Mouse (Mus musculus): Measurements from ENCODE around the gene Thap7. TPM values are rescaled to one million over a fixed set of nuclear protein-coding genes. Genes with fewer than 3 reads are reported as not detected.

Gene Thap7
- total and polyA plus RNA-seq, 2 experiments, result 15.1 to 49.2 TPM

DNA sequence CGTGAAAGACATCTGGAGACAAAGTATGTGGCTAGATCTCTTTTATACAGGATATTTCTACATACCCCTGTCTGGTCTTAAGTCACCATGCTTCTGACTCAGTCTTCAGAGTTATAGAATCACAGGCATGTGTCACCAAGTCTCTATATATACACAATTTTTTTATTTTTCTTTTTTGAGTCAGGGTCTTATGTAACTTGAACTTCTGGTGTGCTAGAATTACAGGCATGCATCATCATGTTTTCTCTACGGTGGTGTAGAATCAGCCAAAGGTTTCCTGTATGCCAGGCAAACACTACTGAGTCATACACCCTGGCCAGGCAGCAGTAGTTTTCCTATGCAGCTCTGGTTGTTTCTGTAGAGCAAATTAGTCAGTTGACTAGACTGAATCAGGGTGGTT lies 11.7 kb upstream of the Thap7 start:
- H3K36me3 ChIP-seq (ENCODE audit: control insufficient read depth, insufficient read depth, low read length), result no peaks in the 10 kb centered on the region
- WGBS, result 59% methylated on average over 2 of the region's 2 CpGs
- H3K27me3 ChIP-seq (ENCODE audit: control insufficient read depth, insufficient read depth, low read length), result no peaks in the 10 kb centered on the region
- no peak for TF ChIP-seq POLR2A (IDR thresholded peaks at IDR 0.05; ENCODE audit: extremely low read depth, insufficient read depth, low read length)
- no peak for TF ChIP-seq CTCF (IDR thresholded peaks at IDR 0.05; ENCODE audit: low read depth, low read length)
- no peak overlapping the region for H3K4me3 ChIP-seq (ENCODE audit: insufficient read depth, low read depth, low read length)
- DNase-seq (ENCODE audit: extremely low read depth, low read depth, low spot score), result no peak
- H3K79me2 ChIP-seq (ENCODE audit: control insufficient read depth, insufficient read depth, low read length), result no peaks in the 10 kb centered on the region; the same call in 1 of the 2 replicates
- no peaks in the 10 kb centered on the region for H3K4me1 ChIP-seq (ENCODE audit: control insufficient read depth, insufficient read depth, low read length)
- H3K27ac ChIP-seq (replicated peaks; ENCODE audit: insufficient read depth, low read depth, low read length), result no peak overlapping the region
- no peak overlapping the region for H3K9ac ChIP-seq (ENCODE audit: low read depth, low read length)

DNA sequence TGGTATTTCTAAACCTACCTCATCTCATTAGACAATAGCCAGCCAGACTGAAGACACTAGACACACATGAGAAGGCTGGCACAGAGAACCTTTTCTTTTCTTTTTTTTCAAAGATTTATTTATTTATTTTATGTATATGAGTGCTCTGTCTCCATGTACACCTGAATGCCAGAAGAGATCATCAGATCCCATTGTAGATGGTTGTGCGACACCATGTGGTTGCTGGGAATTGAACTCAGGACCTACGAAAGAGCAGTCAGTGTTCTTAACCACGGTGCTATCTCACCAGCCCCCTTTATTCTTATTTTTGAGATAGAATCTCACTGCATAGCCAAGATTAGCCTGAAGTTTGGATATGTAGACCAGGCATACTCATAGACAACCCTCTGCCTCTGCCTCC lies 5.6 kb upstream of the Thap7 start:
- Histone ChIP-seq H3K27me3 (ENCODE audit: control insufficient read depth, insufficient read depth, low read length) (no peaks in the 10 kb centered on the region), H3K36me3 (ENCODE audit: control insufficient read depth, insufficient read depth, low read length) (no peaks in the 10 kb centered on the region), H3K79me2 (ENCODE audit: control insufficient read depth, insufficient read depth, low read length) (no peaks in the 10 kb centered on the region), H3K9ac (ENCODE audit: low read depth, low read length) (no peak overlapping the region), H3K4me1 (ENCODE audit: control insufficient read depth, insufficient read depth, low read length) (peaks cover 6% of the 10 kb centered on the region; the same call in 1 of the 2 replicates), H3K27ac (replicated peaks; ENCODE audit: insufficient read depth, low read depth, low read length) (no peak overlapping the region), H3K4me3 (ENCODE audit: insufficient read depth, low read depth, low read length) (no peak overlapping the region)
- TF ChIP-seq CTCF (IDR thresholded peaks at IDR 0.05; ENCODE audit: low read depth, low read length) (no peak), POLR2A (IDR thresholded peaks at IDR 0.05; ENCODE audit: extremely low read depth, insufficient read depth, low read length) (no peak)
- DNase-seq (ENCODE audit: extremely low read depth, low read depth, low spot score), result no peak
- WGBS, result 89% methylated on average over 3 of the region's 3 CpGs

GRCm38 (mm10) chr16:17532676-17533329 lies 1.9 kb upstream of the Thap7 start:
- Histone ChIP-seq H3K27ac (replicated peaks; ENCODE audit: insufficient read depth, low read depth, low read length) (peak overlapping the region; percentile 98), H3K4me3 (ENCODE audit: insufficient read depth, low read depth, low read length) (no peak overlapping the region), H3K27me3 (ENCODE audit: control insufficient read depth, insufficient read depth, low read length) (no peaks in the 10 kb centered on the region)

GRCm38 (mm10) chr16:17532271-17532670 lies 1.3 kb upstream of the Thap7 start:
- TF ChIP-seq POLR2A (IDR thresholded peaks at IDR 0.05; ENCODE audit: extremely low read depth, insufficient read depth, low read length) (no peak), CTCF (IDR thresholded peaks at IDR 0.05; ENCODE audit: low read depth, low read length) (peak; percentile 69)
- 68% methylated on average over 4 of the region's 4 CpGs for WGBS
- peak overlapping the region; percentile 98 for H3K27ac ChIP-seq (replicated peaks; ENCODE audit: insufficient read depth, low read depth, low read length)
- H3K27me3 ChIP-seq (ENCODE audit: control insufficient read depth, insufficient read depth, low read length), result no peaks in the 10 kb centered on the region
- peak; percentile 51 for DNase-seq (ENCODE audit: extremely low read depth, low read depth, low spot score)
- H3K9ac ChIP-seq (ENCODE audit: low read depth, low read length), result peak overlapping the region; percentile 54
- no peak overlapping the region for H3K4me3 ChIP-seq (ENCODE audit: insufficient read depth, low read depth, low read length)
- peaks cover 3% of the 10 kb centered on the region; the same call in 1 of the 2 replicates for H3K36me3 ChIP-seq (ENCODE audit: control insufficient read depth, insufficient read depth, low read length)
- peaks cover 12% of the 10 kb centered on the region for H3K4me1 ChIP-seq (ENCODE audit: control insufficient read depth, insufficient read depth, low read length)
- H3K79me2 ChIP-seq (ENCODE audit: control insufficient read depth, insufficient read depth, low read length), result peaks cover 3% of the 10 kb centered on the region; the same call in 1 of the 2 replicates

More at GRCm38 (mm10) chr16:17532676-17533329, 1.9 kb upstream of the Thap7 start:
- H3K9ac ChIP-seq (ENCODE audit: low read depth, low read length), result peak overlapping the region; percentile 54
- WGBS, result 33% methylated on average over 14 of the region's 14 CpGs
- H3K79me2 ChIP-seq (ENCODE audit: control insufficient read depth, insufficient read depth, low read length), result peaks cover 3% of the 10 kb centered on the region; the same call in 1 of the 2 replicates
- peak; percentile 96 for DNase-seq (ENCODE audit: extremely low read depth, low read depth, low spot score)
- H3K36me3 ChIP-seq (ENCODE audit: control insufficient read depth, insufficient read depth, low read length), result peaks cover 1% of the 10 kb centered on the region; the same call in 1 of the 2 replicates
- TF ChIP-seq POLR2A (IDR thresholded peaks at IDR 0.05; ENCODE audit: extremely low read depth, insufficient read depth, low read length) (no peak), CTCF (IDR thresholded peaks at IDR 0.05; ENCODE audit: low read depth, low read length) (no peak)
- H3K4me1 ChIP-seq (ENCODE audit: control insufficient read depth, insufficient read depth, low read length), result peaks cover 12% of the 10 kb centered on the region

DNA sequence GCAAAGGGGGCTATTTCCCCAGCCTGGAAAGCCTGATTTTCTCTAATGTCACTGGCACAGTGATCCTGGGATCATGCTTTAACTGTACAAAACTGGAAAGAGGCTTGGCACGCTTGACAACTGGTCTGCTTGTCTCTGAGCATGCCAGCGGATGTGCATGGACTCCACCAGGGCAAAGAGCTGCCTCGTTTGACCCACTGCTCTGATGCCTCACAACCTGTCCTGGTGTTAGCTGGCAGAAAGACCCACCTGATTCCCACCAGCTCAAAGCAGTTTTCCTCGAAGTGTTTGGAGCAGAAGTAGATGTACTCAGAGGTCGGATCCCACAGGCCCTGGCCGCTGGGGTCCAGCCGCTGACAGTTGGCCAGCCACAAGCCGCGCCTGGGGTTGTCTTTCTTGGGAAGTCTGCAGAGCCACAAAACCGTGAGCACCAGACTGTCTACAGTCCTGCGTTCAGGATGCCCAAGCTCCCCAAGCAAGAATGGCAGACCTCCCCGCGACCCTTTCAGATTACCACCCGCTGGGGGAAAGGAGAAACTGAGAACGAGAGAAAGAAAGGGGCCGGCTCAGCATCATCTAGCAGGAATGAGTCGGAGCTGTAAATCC lies 852 bp downstream of the Thap7 start:
- peak overlapping the region; percentile 83 for H3K9ac ChIP-seq (ENCODE audit: low read depth, low read length)
- DNase-seq (ENCODE audit: extremely low read depth, low read depth, low spot score), result peak; percentile 21
- H3K4me1 ChIP-seq (ENCODE audit: control insufficient read depth, insufficient read depth, low read length), result peaks cover 12% of the 10 kb centered on the region
- H3K79me2 ChIP-seq (ENCODE audit: control insufficient read depth, insufficient read depth, low read length), result peaks cover 3% of the 10 kb centered on the region; the same call in 1 of the 2 replicates
- peaks cover 5% of the 10 kb centered on the region; the same call in 1 of the 2 replicates for H3K36me3 ChIP-seq (ENCODE audit: control insufficient read depth, insufficient read depth, low read length)
- peak overlapping the region; percentile 86 for H3K27ac ChIP-seq (replicated peaks; ENCODE audit: insufficient read depth, low read depth, low read length)
- TF ChIP-seq CTCF (IDR thresholded peaks at IDR 0.05; ENCODE audit: low read depth, low read length) (no peak), POLR2A (IDR thresholded peaks at IDR 0.05; ENCODE audit: extremely low read depth, insufficient read depth, low read length) (no peak)
- H3K4me3 ChIP-seq (ENCODE audit: insufficient read depth, low read depth, low read length), result peak overlapping the region; percentile 73
- WGBS, result 14% methylated on average over 17 of the region's 17 CpGs
- H3K27me3 ChIP-seq (ENCODE audit: control insufficient read depth, insufficient read depth, low read length), result no peaks in the 10 kb centered on the region
